Mouse (Mus musculus) thymus, adult 2 months (tissue): ENCODE results near the gene Mettl16. TPM values are rescaled to one million over a fixed set of nuclear protein-coding genes. Genes with fewer than 3 reads are reported as not detected.

Experiments used
- DNase-seq: peaks from one replicate; pipeline ENCODE4 v3.0.0; 2021
- H3K27ac ChIP-seq: fragments of 200-500 bp; 2 replicates; pipeline ENCODE4 v1.5.1; 2012; ENCODE audit warnings: low read length, control low read depth; ENCODE audit not compliant: control insufficient read depth, insufficient read depth
- H3K27me3 ChIP-seq: fragments of 200-500 bp; 2 replicates; pipeline ENCODE4 v1.6.1; 2012; ENCODE audit warnings: mild to moderate bottlenecking, low read length, moderate library complexity, mixed read lengths; ENCODE audit not compliant: control insufficient read depth, insufficient read depth
- H3K36me3 ChIP-seq: fragments of 200-500 bp; 2 replicates; pipeline ENCODE4 v1.6.1; 2012; ENCODE audit warnings: mild to moderate bottlenecking, low read length, moderate library complexity; ENCODE audit not compliant: control insufficient read depth, insufficient read depth
- H3K4me1 ChIP-seq: fragments of 200-500 bp; replicated peaks from 2 replicates; pipeline ENCODE4 v1.6.1; 2012; ENCODE audit warnings: low read length; ENCODE audit not compliant: control insufficient read depth, insufficient read depth
- H3K4me3 ChIP-seq: fragments of 200-500 bp; 2 replicates; pipeline ENCODE4 v1.5.1; 2012; ENCODE audit warnings: mild to moderate bottlenecking, low read length, control low read depth, moderate library complexity; ENCODE audit not compliant: control insufficient read depth, insufficient read depth
- CTCF ChIP-seq: fragments of 200-500 bp; IDR thresholded peaks from 2 replicates; pipeline ENCODE4 v1.5.1; 2012; ENCODE audit warnings: mild to moderate bottlenecking, control low read depth, low read length, moderate library complexity, borderline replicate concordance; ENCODE audit not compliant: control insufficient read depth, poor library complexity, insufficient read depth; ENCODE audit errors: extremely low read depth
- POLR2A ChIP-seq: fragments of 200-500 bp; IDR thresholded peaks from 2 replicates; pipeline ENCODE4 v1.6.1; 2012; ENCODE audit warnings: mild to moderate bottlenecking, low read length, control low read depth, moderate library complexity; ENCODE audit not compliant: control insufficient read depth, poor library complexity, insufficient read depth; ENCODE audit errors: extremely low read depth
- WGBS: fragments of 180-500 bp; shearing (Covaris S2); methylation state at CpG from one replicate; pipeline ENCODE4 v1.1.7; 2018; 5-methylcytosine and 5-hydroxymethylcytosine counted together
- polyA plus RNA-seq: library from polyadenylated mRNA; depleted of rRNA; stranded (reverse); fragments of >200 nt; gene quantifications from 2 replicates; pipeline ENCODE4 v1.2.3, GENCODE M21; 2012

The Mettl16 gene
- polyA plus RNA-seq, 1 experiment: 5.3 TPM

DNA sequence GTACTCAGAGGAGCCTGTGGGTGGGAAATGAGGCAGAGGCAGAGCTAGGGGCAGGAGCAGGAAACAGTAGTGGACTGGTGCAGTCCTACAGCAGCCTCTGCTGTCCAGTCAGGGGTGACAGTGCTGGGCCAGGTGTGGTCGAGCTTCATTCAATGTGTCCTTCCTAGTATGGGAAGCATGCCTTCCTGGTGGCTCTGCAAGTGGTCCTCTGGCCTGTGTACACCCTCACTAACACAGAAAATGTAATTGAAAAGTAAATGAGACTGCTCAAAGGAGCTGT is 63.7 kb downstream of the Mettl16 start:
- WGBS: 46% methylated on average over 1 of the region's 1 CpGs
- TF ChIP-seq POLR2A (no peak), CTCF (no peak)
- no peak for DNase-seq
- no peak overlapping the region for H3K4me3 ChIP-seq
- H3K36me3 ChIP-seq: no peaks in the 10 kb centered on the region
- H3K4me1 ChIP-seq: peaks cover 43% of the 10 kb centered on the region
- H3K27me3 ChIP-seq: no peaks in the 10 kb centered on the region
- H3K27ac ChIP-seq: peak overlapping the region; percentile 3; the same call in 1 of the 2 replicates

DNA sequence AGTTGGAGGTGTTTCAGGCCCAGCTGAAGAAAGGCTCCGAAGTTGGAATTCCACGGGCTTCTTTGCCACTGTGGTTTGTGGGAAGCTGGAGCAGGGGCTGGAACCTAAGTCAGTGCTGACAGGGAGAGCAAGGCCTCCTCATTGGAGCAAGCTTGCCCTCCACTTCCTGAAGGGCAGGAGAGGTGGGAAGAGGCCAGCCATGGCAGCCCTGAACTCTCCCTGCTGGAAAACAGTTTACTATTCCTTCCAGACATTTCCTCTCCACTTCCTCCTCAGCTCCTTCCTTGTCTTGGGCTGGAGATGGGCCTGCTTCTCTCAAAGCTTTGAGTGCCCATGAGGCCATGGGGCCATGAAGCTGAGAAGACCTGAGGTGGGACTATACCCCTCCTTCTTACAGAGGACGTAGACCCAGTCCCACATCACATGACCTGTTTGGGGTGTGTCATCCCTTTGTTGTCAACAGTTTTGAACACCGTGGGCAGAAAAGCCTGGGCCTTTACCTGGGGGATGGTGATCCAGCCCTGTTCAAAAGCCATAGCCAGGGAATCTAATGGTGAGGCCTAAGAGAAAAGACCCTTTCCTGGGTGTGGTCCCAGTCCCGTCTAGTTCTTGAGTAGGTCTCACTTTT is 64.1 kb downstream of the Mettl16 start:
- no peak for TF ChIP-seq POLR2A
- TF ChIP-seq CTCF: no peak
- H3K27ac ChIP-seq: peak overlapping the region; percentile 3; the same call in 1 of the 2 replicates
- H3K4me3 ChIP-seq: no peak overlapping the region
- H3K4me1 ChIP-seq: peaks cover 42% of the 10 kb centered on the region
- no peaks in the 10 kb centered on the region for H3K27me3 ChIP-seq
- DNase-seq: no peak
- H3K36me3 ChIP-seq: no peaks in the 10 kb centered on the region
- 44% methylated on average over 5 of the region's 5 CpGs for WGBS

DNA sequence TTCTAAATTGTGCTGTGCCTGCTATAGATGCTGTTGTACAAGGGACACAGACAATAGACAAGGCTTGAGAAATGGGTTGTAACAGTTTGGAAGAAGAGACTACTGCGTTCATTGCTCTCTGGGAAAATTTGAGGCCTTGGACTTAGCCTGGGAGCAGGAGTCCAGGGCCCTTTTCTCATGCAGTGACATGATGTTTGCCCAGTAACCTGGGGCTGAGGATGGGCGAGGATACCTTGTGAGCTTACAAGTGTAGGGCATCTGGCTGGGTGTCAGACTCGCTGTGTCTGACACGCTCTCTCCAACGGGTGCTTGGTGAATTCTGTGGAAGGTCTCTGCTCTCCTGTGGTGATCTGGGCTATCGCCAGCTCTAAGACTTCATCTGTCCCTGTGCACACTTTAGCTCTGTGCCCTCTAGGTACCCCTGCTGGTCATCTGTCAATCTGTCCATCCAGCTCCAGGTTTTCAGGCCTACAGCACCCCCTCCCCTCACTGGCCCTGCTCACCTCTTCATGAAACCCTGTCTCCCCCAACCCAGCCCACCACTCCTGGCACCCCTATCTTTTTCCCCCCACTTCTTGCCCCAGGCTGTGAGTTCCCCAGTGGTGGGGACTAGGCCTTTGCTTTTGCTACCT is 65.1 kb downstream of the Mettl16 start:
- Histone ChIP-seq H3K27me3 (no peaks in the 10 kb centered on the region), H3K4me1 (peaks cover 42% of the 10 kb centered on the region), H3K36me3 (no peaks in the 10 kb centered on the region), H3K27ac (no peak overlapping the region), H3K4me3 (no peak overlapping the region)
- no peak for DNase-seq
- no peak for TF ChIP-seq CTCF
- 92% methylated on average over 6 of the region's 6 CpGs for WGBS

DNA sequence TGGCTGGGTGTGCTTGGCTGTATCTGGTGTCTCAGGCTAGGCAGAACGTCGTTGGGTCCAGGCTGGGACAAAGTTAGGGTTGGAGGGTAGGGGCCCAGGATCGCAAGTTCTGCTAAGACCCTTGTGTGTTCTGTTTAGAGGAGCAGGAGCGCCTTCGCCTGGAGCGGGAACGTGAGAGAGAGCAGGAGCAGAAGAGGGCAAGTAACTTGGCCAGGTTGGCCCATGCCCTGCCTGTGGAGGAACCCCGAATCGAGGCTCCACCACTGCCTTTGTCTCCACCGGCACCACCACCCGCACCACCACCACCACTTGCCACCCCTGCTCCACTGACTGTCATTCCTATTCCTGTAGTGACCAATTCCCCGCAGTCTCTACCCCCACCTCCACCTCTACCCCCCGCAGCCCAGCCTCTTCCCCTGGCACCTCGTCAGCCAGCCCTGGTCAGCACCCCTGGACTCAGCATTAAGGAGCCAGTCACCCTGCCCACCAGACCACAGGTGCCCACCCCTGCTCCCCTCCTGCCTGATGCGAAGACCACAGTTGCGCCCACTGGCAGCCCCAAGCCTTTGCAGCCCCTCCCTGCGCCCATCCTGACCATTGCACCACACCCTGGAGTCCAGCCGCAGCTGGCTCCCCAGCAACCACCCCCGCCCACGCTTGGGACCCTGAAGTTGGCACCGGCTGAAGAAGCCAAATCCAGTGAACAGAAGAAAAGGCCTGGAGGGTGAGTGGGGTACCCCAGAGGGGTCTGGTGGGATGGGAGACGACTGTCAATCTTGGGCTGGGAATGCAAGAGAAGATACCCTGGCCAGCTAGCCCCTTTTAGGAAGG is 65.8 kb downstream of the Mettl16 start:
- no peak overlapping the region for H3K27ac ChIP-seq
- H3K4me1 ChIP-seq: peaks cover 43% of the 10 kb centered on the region
- H3K27me3 ChIP-seq: no peaks in the 10 kb centered on the region
- no peak for TF ChIP-seq CTCF
- TF ChIP-seq POLR2A: no peak
- 96% methylated on average over 22 of the region's 22 CpGs for WGBS
- H3K36me3 ChIP-seq: no peaks in the 10 kb centered on the region
- no peak overlapping the region for H3K4me3 ChIP-seq
- no peak for DNase-seq

DNA sequence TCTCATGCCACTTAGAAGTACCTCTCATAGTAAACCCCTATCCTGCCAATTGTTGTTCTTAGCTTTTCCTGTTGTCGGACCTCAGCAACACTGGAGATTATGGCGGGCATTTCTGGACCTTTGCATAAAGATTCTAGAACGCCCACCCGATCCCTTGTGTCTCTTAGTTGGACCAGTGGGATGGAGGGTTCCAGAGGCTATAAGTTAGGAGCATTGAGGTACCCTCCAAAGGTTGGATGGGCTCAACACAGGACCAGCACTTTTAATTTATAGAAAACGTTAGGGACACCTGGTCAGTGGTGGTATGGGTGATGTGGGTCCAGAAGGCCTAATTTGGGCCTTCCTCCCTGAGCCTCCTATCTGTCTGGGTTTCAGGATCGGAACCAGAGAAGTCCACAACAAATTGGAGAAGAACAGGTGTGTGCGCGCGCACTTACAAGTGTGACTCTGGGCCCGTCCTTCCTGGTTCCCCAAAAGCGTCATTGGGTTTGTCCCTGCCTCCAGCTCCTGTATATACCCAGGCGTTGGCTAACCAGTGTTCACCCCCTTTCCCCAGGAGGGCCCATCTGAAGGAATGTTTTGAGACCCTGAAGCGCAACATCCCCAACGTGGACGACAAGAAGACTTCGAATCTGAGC is 66.5 kb downstream of the Mettl16 start:
- DNase-seq: no peak
- whole genome bisulfite sequencing: 39% methylated on average over 16 of the region's 16 CpGs
- no peaks in the 10 kb centered on the region for H3K27me3 ChIP-seq
- H3K27ac ChIP-seq: peak overlapping the region; percentile 26; the same call in 1 of the 2 replicates
- peaks cover 46% of the 10 kb centered on the region for H3K4me1 ChIP-seq
- H3K36me3 ChIP-seq: no peaks in the 10 kb centered on the region
- TF ChIP-seq POLR2A: no peak; the same call in 1 of the 2 replicates
- no peak for TF ChIP-seq CTCF
- H3K4me3 ChIP-seq: peak overlapping the region; percentile 21

DNA sequence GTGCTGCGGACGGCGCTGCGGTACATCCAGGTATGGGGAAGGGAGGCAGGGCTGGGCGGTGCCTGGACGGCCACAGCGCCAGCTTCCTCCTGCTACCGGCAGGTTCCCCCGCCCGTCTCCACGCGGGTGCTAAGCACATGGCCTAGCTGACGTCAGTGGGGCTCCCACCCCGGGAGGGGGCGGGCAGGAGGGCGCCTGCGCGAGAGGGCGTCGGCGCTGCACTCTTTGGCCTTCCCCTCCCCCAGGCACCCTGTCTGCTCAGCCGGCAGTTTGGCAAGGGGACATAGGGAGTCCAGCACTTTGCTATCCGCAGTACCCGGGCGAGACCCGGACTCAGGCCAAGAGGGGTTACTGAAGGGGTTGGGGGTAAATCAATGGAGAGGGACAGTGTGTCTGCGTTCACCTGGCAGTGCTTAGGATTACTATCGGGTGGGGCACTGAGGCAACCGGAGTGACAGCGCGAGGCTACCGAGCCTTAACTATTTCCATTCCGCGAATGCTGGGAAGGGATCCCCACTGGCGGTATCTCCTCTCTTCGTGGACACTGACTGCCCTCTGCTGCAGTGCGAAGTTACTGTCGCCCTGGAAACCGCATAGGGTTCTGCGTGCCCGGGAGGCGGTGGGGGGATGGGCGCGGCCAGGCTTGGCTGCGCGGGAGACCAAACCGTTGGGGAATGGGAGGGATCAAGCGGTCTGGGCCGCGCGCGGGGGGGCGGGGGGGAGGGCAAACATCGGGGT is 67.2 kb downstream of the Mettl16 start:
- DNase-seq: peak; percentile 98
- whole genome bisulfite sequencing: 1% methylated on average over 53 of the region's 54 CpGs

More for the DNA sequence above, 67.2 kb downstream of the Mettl16 start:
- TF ChIP-seq CTCF (0 out of 2 replicates have a peak, but pooled peaks have one; percentile 60), POLR2A (peak; percentile 43; the same call in 1 of the 2 replicates)
- peak overlapping the region; percentile 61 for H3K4me3 ChIP-seq
- H3K4me1 ChIP-seq: peaks cover 44% of the 10 kb centered on the region
- no peaks in the 10 kb centered on the region for H3K27me3 ChIP-seq
- no peaks in the 10 kb centered on the region for H3K36me3 ChIP-seq
- H3K27ac ChIP-seq: peak overlapping the region; percentile 85
